Mouse (Mus musculus) WW6 (cell line): ENCODE data around the gene Gm21170.
"Not testable (repeated sequence)": the region's sequence is repeated elsewhere in the genome, so short reads cannot be mapped to it uniquely, and the experiment has no call there.

Source experiments
- DNase-seq: peaks from one replicate; pipeline ENCODE4 v3.0.0-alpha.2; 2013; ENCODE audit warnings: low read depth, low spot score

The Gm21170 gene

GRCm38 (mm10) chrY:47690998-47691397 lies at the start of gene Gm21170:
TSS of gene Gm21170 (minus strand) at chrY:47691098.
- not testable (repeated sequence) for DNase-seq
